In genomic region chr10:37397271-37397991, GRCm38 (mm10) we compare ENCODE assay signal across 9 mouse cellular contexts.
DNase-seq lines count a peak whose midpoint lies in the region; ATAC-seq and TF ChIP-seq lines count a peak whose summit lies in the region.
"Had no signal": no experiment of that assay in that cellular context is flagged by ENCODE, and none has a peak within 500 bp of the region (broad histone marks: within the 10 kb centered on the region; RNA-seq: fewer than 3 reads in every experiment).

No protein-coding gene starts in this region.

- no peaks in the 10 kb centered on the region for H3K9me3 ChIP-seq in forebrain, embryonic 11.5 days (ENCODE audit: control insufficient read depth, low read length)
- H3K9me3 ChIP-seq in heart, embryonic 16.5 days (replicated peaks; ENCODE audit: control insufficient read depth, low read length) = no peaks in the 10 kb centered on the region
- H3K9me3 ChIP-seq: G1E had no signal

- TF ChIP-seq CTCF in lung, adult 2 months (IDR thresholded peaks at IDR 0.05; ENCODE audit: insufficient read depth, low read length) = no peak

- no peaks in the 10 kb centered on the region for H3K36me3 ChIP-seq in forebrain, embryonic 11.5 days (ENCODE audit: control insufficient read depth, insufficient read depth, low read length)
- H3K36me3 ChIP-seq in heart, embryonic 16.5 days (ENCODE audit: control insufficient read depth, insufficient read depth) = no peaks in the 10 kb centered on the region
- H3K36me3 ChIP-seq: G1E had no signal

- DNase-seq in 3T3-L1 (ENCODE audit: low read depth, low spot score) = peak; percentile 51
- DNase-seq in brain, embryonic 18.5 days (ENCODE audit: low read depth, low spot score) = peak; percentile 63
- peak; percentile 89 for DNase-seq in forebrain, embryonic 11.5 days (ENCODE audit: low spot score)
- peak; percentile 38 for DNase-seq in kidney, postnatal 14 days
- peak; percentile 32 for DNase-seq in lung, adult 2 months
- DNase-seq in ovary, adult 18-20 months (ENCODE audit: low spot score) = peak; percentile 2
- DNase-seq in urinary bladder, postnatal 25 days (ENCODE audit: low spot score) = peak; percentile 17

- H3K4me3 ChIP-seq in forebrain, embryonic 11.5 days (ENCODE audit: low read depth, low read length) = peak overlapping the region; percentile 23
- peak overlapping the region; percentile 46 for H3K4me3 ChIP-seq in heart, embryonic 16.5 days (ENCODE audit: low read length)
- peak overlapping the region; percentile 48 for H3K4me3 ChIP-seq in lung, adult 2 months (replicated peaks; ENCODE audit: extremely low read depth, low read depth, low read length)

- 3% methylated on average over 18 of the region's 18 CpGs for WGBS in forebrain, embryonic 11.5 days
- 8% methylated on average over 18 of the region's 18 CpGs for WGBS in heart, embryonic 16.5 days
- WGBS in lung, adult 2 months = 12% methylated on average over 18 of the region's 18 CpGs

- H3K9ac ChIP-seq in forebrain, embryonic 11.5 days (ENCODE audit: low read length) = peak overlapping the region; percentile 56
- H3K9ac ChIP-seq in heart, embryonic 16.5 days (ENCODE audit: low read length) = peak overlapping the region; percentile 70

- H3K4me2 ChIP-seq in forebrain, embryonic 11.5 days (ENCODE audit: low read depth, low read length, severe bottlenecking) = peak overlapping the region; percentile 61
- peak overlapping the region; percentile 73 for H3K4me2 ChIP-seq in heart, embryonic 16.5 days (ENCODE audit: low read depth, low read length)

- H3K4me1 ChIP-seq in forebrain, embryonic 11.5 days (replicated peaks; ENCODE audit: control insufficient read depth, insufficient read depth, low read length) = peaks cover 2% of the 10 kb centered on the region; the same call in 1 of the 2 replicates
- peaks cover 2% of the 10 kb centered on the region for H3K4me1 ChIP-seq in heart, embryonic 16.5 days (ENCODE audit: control insufficient read depth, insufficient read depth, low read length)
- H3K4me1 ChIP-seq in lung, adult 2 months (ENCODE audit: control insufficient read depth, insufficient read depth, low read length) = peaks cover 6% of the 10 kb centered on the region

- no peaks in the 10 kb centered on the region for H3K27me3 ChIP-seq in forebrain, embryonic 11.5 days (ENCODE audit: control insufficient read depth, insufficient read depth, low read length)
- no peaks in the 10 kb centered on the region for H3K27me3 ChIP-seq in heart, embryonic 16.5 days (ENCODE audit: control insufficient read depth, insufficient read depth, low read length)

- H3K27ac ChIP-seq in forebrain, embryonic 11.5 days (ENCODE audit: low read depth, low read length) = peak overlapping the region; percentile 71
- H3K27ac ChIP-seq in heart, embryonic 16.5 days (ENCODE audit: low read length) = peak overlapping the region; percentile 82

- TF ChIP-seq POLR2A in lung, adult 2 months (IDR thresholded peaks at IDR 0.05; ENCODE audit: borderline replicate concordance, extremely low read depth, low read depth, low read length) = 0 out of 2 replicates have a peak, but pooled peaks have one; percentile 33

- ATAC-seq in forebrain, embryonic 11.5 days (replicated peaks; ENCODE audit: low FRiP score) = peak; percentile 98
- ATAC-seq in heart, embryonic 16.5 days (replicated peaks; ENCODE audit: extremely low read depth, insufficient read depth, low FRiP score) = peak; percentile 97

Comparison
In these comparisons a context has a peak if more than half of its experiments do, and no peak if none do; other contexts are left out.
1. Peak in every context shown above with its lines: DNase-seq, ATAC-seq, H3K4me3 ChIP-seq and H3K27ac ChIP-seq.
2. DNase-seq: peak in every context shown above with its lines; median percentile 89 in forebrain, embryonic 11.5 days; 63 in brain, embryonic 18.5 days; 51 in 3T3-L1; 38 in kidney, postnatal 14 days; 32 in lung, adult 2 months; 17 in urinary bladder, postnatal 25 days; 2 in ovary, adult 18-20 months.